Mouse (Mus musculus) ovary, postnatal 36 days (tissue): ENCODE results near the gene Serp2.

ENCODE experiments used
- DNase-seq: peaks from one replicate; pipeline ENCODE4 v3.0.0; 2022; ENCODE audit warnings: low spot score, mixed read lengths

The Serp2 gene

DNA sequence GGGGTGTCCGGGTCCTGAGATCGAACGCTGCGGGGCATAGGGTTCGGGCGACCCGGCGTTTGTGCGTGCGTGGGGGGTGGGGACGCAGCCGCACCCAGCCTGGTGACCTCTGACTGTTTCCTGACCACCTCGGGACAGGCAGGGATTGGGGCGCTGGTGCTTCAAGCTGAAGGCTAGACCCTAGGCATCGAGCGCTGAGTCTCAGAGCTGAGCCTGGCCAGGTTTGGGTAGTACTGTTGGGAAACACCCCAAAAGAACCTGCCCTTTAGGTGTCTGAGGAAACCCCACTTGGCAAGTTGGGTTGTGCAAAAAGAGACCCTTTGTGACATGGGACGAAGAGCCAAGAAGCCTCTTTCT lies at the start of gene Serp2:
Serp2 (minus strand) TSS at position 38 of the 357 bp plus-strand sequence.
- DNase-seq, result no peak

DNA sequence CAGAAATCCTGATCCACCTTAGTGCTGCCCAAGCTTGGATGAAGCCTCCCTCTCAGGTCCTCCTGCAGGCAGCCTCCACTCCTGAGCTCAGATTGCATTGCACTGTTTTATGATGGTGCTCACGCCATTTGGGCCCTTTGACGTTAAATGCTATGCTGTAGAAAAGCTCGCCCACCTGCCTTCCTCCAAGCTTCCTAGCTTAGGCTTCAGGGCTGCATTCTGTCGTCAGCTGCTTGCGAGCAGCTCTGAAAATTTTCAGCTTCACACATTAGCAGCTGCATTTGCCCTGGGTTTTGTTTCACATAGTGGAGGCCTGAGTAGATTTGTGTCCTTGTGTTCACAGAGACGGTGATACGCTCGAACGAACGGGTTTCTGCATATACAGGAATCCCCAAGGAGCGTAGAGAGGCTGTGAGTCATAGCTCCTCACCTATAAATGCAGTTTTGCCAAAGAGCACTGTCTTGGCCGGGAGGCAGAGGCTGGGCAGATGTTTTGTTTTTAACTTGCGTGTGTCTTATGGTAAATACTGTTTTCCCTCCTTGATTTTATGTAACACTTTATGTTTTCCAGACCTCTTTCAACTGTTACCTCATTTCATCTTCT lies 49.3 kb upstream of the Serp2 start:
- DNase-seq, result no peak

DNA sequence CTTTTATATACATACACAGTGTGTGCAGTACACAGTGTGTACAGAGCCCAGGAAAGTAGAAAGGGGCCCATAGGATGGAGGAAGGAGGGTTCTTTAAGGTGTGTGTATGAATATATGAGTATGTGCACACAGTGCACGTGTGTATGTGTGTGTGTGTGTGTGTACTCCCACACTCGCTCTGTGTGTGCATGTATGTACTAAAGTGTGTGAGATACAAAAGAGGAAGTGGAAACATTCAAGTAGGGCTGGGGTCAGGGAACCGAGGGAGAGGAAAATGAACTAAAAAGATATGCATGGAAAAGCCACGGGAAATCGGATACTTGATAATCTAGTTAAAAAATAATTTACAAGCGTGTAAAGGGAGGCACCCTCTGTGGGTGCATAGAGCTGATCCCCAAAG lies 47.3 kb upstream of the Serp2 start:
- no peak for DNase-seq

DNA sequence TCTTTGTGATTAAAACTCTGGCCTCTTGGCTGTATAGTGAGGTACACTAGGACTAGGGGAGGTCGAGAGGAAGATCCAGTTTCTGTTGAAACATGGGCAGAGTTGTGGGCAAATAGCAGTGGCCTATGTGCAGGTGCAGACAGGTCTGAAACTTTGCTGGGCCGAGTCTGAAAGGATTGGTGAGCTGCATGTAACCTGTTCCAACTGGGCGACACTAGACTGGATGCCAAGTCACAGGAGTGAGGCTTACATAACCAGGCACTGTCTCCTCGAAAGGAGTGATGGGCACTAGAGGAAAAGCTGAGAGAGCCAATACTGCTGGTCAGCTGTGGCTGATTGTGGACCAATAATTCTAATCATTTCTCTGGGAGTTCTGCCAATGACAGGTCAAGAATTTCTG lies 45.0 kb upstream of the Serp2 start:
- DNase-seq, result peak; percentile 7

DNA sequence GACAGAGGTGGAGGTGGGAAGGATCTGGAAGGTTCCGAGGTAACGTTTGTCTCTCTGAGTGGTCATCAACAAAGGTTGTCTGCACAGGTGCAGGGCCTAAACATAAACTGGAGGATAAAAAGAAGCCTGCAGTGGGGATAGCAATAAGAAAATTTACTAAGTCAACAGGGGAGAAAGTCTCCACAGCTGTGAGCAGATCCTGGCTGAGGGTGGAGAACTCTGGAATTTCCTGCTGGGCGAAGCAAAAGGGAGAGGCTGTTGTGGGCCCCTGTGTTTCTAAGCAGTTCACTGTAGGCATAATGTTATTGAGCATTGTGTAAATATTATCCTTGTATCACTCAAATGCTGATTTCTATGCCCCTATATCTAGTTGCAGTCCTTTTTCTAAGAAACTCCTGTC lies 43.7 kb upstream of the Serp2 start:
- DNase-seq, result no peak

DNA sequence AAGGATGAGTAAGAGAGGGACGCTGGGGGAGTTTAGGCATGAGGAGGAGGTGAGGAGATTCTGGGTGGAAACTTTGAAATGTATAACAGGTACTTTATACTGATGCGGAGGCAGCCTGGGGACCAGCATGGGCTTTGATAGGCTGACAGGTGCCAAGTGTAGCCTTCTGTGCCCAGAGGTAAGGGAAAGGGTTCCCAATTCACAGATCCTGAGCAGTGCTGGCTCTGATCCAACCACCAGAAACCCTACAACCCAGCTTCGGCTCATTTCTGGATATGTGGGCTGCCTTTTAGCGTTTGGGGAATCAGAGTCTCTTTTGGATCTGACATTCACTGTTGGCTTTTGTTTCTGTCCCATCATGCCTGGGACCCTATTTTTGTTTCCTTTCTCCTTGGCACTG lies 43.0 kb upstream of the Serp2 start:
- DNase-seq, result no peak

DNA sequence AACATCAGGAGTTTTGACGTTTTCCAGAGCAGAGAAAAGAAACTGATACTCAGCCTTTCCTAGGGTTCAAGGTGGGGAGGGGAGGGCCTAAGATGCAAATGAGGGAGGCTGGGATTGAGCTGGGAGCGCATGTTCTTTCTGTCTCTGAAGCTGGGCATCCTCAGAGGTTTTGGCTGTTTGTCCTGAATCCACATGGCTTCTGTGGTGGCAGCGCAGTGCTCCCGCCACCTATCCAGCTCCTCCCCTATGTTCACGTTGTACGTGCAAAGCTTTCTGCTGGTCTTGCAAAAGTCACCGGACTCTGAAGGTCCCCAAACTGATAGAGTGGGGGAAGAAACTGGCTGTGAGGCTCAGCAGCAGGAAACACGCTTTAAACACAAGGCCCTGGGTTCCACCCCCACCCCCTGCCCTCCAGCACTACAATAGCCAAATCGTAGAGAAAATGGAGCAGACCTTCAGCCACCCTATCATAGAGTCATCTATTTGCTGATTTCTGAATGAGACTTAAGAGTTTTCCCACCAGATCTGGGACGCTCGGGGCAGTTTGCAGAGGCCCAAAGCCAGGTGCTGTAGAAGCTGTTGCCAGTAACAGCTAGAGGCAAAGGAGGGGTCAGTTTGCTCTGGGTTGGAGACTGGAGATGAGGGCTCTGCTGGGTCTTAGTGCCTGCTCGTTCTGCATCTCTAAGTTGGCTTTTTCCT lies 42.0 kb upstream of the Serp2 start:
- DNase-seq, result no peak

DNA sequence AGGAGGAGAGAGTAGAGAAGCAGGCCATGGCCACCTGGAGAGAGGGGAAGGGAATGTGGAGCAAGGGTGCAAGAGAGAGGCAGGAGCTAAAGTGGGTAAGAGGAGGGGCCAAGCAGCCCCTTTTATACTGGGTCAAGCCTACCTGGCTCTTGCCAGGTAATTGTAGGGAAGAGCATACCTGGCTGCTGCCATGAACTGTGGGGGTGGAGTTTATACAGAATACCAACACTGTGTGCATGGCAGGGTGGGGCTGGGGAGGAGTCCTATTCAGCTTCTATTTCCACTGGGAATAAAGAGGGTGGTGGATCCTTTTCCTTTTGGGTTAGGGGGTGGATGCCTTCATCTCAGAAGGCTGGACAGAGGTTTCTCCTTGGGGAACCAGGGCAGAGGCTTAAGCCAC lies 41.1 kb upstream of the Serp2 start:
- no peak for DNase-seq

DNA sequence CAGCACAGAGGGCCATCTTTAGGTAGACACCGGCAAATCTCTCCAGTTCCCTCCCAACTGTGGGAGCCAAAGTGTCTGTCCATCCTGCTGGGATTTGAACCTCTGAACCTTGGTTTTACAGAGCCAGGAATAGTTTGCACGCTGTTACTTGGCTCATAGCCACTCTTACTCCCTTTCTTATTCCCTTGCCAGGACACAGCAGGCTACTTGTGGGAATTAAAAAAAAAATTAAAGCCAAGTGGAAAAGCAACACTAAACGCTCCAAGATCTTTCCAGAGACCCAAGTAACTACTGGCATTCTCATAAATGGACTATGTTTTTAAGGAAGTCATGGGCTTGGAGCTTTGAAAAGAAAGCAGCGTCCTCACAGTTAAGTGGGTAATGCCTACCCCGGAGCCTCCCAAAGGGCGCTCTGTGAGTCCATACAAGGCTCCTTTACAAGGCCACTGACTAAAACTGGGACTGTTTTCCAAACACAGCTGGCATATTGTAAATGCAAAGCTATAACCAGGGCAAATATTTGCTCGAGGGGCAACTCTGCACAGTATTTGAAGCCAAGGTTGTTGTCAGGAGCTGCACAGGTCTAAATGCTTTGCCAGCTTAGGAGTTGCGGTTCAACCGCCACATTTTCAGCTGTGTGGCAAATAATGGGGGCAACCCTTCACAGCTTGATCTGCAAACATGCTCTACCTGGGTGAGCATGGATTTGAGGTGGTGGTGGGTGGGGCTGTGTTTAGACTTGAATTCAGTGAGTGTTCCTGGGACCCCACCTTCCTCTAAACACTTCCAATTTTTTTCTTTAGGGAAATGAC lies 38.6 kb upstream of the Serp2 start:
- DNase-seq, result no peak

DNA sequence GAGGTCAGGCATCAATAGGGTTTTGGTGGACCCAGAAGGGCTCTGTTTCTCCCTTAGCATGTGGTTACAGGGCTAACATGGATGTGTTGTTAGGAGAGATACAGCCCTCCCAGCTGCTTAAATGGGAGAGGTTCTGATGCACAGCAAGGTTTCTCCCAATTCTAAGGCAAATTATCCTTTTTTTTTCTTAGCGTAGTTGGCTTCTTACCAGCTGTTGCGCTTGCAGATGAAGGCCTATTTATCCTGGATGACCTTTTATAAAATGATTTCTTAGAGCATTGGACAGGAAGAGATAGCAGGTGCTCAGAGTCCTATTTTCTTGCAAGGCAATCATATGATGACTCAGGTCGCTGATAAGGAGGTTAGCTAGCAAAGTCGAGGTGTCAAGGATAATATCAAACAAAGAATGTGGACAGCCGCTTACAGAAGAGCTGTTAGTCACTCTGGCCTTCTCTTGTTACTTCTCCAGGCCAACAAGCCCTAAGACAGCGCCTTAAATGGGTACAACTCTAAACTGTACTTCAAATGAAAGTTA lies 37.7 kb upstream of the Serp2 start:
- DNase-seq, result no peak

DNA sequence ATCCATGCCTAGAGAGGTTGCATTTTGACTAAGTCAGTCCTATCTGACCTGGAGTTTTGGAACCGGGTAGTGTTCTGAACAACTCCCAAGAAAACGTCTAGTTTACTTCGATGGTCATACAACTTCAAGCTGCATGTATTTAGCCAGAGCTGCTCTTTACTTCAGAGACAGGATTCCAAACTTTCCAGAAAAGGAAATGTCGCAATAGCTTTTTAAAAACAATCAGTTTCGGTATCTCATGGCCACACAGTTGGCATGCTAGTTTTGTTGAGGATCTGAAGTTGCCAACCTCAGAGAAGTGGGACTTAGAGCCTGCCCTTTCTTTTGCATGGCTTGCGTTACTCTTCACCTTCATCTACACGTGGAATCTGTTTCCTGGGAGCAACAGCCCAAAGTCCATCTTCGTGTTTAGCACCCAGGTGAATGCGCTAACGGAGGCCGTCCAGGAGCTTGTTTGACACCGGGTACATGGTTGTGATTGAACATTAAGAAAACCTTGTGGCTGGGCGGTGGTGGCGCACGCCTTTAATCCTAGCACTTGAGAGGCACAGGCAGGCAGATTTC lies 37.0 kb upstream of the Serp2 start:
- no peak for DNase-seq

DNA sequence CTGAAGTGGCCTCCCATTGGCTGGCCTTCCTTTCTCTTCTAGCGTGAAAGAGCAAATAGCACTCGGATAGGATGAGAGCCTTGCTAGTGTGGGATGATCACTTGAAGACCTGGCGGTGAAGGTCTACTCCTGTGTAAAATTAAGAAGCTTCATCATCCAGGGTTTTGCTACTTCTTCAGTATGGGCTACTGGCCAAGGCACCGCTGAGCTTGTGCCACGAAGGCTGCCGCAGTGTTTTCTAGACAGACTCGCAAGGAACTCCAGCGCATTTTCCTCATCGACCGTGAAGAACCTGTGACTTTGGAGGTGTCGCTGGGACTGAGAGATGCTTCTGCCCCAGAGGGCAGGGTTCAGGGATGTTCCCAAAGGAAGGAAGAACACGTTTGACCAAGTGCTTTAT lies 36.0 kb upstream of the Serp2 start:
- no peak for DNase-seq

DNA sequence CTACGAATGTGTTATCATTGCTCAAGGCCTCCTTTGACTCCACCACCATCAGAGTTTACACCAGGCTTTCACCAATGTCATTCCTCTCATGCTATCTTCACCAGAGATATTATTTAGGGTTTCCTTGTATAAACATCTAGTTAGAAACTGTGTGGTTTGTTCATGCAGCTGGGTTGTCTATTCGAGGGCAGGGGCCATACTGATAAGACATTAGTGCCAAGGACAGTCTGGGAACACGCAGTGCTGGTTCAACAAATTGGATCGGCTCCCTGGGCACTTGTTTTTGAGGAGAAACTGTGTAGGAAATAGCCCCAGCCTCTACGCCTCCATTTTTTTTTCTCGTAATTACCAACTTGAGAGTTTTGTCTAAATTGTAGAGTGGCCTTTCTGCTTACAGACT lies 35.4 kb upstream of the Serp2 start:
- peak; percentile 65 for DNase-seq

DNA sequence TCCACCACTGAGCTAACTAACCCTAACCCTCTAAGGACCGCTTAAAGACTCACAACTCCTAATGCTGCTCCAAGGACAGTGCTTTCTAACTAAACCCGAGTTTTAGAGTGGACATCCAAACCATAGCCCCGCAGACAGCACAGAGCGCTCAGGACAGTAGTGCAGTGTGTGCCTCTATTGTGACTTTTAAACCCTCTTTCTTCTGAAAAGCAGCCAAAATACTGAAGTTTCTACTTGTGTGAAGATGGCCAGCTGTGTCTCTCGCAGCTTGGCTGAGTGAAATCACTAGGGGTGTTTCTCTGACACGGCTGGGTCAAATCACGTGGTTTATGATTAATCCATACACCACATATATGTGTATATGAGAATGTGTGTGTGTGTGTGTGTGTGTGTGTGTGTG lies 33.4 kb upstream of the Serp2 start:
- DNase-seq, result no peak

DNA sequence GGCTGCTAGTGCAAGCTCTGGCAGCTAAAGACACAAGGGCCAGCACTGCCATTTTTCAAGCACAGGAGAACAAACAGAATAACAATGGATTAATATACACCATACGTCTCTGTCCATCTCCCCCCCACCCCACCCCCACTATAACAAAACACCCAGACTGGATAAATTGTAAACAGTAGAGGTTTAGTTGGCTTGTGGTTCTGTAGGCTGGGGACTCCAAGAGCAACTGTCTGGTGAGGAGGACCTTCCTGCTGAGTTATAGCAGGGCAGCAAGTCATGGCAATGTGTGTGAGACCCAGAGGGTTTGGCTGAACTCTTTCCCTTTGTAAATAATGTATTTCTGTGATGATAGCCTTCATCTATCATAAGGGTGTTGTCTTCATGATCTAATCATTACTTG lies 33.0 kb upstream of the Serp2 start:
- DNase-seq, result no peak

DNA sequence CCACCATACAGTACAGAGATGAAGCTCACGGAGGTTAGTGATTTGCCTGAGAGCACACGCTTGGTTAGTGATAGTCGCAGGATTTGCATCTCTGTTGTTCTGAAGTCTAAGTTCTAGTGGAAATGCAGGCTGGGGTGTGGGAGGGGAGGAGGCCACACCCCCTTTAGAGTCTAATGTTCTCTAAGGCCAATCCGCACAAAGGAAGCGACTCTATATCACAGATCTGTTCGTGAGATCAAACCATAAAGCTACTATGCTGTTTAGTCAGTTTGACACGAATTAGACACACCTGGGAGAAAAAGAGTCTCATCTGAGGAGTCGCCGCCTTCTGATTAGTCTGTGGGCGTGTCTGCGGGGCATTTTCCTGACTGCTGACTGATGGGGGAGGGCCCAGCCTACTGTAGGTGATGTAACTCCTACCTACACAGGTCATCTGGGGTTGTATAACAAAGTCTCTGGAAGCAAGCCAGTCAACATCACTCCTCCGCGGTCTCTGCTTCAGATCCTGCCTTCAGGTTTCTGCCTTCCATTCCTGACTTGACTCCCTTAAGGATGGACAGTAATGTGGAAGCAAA lies 29.2 kb upstream of the Serp2 start:
- no peak for DNase-seq

DNA sequence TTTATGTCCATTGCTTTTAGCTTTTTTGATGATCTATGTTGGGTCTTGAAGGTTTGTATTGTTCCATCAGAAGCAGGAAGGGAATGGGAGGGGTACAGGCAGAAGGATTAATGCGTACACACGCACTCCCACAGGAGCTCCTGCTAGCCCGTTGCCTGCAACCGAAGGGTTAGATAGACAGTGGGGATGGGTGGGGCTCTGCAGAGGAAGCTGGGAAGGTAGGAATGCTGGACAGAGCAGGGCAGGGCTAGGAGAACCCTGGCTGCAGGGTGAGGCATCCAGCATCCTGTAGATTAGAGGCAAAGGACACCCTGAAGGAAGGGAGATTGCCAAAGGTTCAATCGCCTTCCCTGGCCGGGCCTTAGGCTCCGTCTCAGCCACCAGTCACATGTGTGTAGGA lies 27.3 kb upstream of the Serp2 start:
- no peak for DNase-seq

DNA sequence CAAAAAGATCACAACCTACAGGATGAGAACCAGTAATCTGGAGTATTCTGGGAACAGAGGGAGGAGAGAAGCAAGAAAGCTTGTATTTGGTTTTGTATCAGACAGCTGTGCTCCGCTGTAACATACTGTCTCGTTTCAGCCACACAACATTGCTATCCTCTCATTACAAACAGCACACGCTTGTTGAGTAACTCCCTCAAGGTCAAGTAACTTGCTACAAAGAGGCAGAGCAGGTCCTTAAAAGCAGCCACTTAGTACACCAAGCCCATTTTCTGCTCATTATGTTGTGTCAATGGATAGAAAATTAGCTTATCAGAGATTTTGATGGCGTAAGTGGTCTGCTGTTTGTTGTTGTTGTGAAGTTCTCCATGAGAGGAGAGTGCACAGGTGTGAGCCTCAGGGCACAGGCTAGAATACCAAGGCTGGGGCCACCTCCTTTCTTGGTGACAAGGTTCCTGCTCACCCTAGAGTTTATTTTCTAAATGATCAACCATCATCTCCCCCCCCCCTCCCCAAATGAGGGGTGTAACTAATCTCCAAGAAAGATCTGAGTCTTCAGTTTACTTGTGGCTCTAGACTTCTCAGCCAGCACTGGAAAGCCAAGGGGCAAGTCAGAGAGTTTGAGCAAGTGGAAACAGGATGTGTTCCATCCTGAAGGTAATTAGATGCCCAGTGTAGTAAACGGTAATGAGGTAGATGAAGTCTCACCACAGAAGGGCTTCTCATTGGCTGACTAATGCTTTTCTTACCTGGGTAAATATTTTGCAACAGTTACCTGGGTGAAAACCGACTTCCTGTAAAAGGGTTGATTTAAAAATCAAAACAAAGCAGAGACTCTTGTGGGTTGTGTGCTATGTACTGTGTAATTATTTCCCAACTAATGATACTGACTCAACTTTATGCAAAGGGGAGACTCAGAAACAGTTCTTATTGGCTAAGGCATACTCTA lies 25.6 kb upstream of the Serp2 start:
- no peak for DNase-seq

DNA sequence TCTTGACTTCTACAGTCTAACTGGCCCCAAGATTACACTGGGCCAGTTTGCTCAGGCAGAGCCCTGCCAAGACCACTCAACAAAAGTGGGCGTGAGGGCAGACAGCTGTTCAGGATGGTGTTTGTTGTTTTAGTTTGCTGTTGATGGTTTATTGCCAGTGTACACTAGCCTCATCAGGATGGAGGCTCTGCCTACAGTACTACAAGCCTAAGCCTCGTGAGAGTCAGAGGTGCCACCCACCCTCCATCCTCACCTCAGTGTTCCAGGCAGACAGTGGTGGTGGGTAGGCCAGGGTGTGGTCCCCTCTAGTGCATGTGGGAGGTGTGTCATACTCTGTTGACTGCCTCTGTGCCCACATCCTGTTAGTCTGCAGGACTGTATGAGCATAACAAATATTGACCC lies 23.0 kb upstream of the Serp2 start:
- no peak for DNase-seq

DNA sequence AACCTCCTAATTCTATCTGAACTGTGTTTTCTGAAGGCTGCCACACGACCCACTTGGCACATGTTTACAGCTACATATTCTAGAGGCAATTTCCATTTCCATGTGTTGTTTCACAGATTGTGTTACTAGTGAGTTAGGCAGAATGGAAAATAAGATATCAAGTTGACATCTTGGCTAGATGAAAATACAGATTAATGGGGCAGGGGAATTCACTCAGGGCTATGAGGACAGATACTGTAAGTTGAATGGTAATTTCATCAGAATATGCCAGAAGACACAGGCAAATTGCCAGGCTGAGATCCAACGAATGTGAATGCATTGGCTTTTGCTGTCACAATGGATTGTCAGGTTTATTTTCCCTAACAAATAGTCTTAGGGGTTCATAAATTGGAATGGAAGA lies 21.2 kb upstream of the Serp2 start:
- DNase-seq, result no peak

DNA sequence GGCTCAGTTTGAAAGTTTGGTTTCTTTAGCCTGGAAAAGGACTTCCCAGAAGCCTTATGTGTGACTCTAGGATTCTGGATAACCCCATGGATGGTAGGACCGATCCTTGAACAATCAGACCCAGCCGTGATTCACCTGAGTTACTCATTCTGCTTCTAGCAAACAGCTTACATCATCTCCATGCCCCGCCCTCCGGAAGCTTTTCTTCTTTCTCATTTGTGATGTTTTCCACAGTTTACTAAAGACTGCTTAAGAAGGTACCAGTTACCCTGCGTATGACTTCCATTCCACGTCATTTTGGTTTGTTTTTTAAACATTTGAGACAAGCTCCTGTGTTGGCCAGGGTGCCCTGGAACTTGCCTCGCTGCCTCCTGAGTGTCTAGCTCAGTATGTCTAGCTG lies 13.6 kb upstream of the Serp2 start:
- no peak for DNase-seq
